Mouse (Mus musculus) CD4-positive, CD25-positive, alpha-beta regulatory T cell, adult 4 months (primary cell): ENCODE measurements around the gene Tom1l1. TPM values are rescaled to one million over a fixed set of nuclear protein-coding genes. Genes with fewer than 3 reads are reported as not detected.

Experiments used
- ATAC-seq: one replicate; pipeline ENCODE4 v1.8.0; 2017
- polyA plus RNA-seq, 2 experiments: library from polyadenylated mRNA; unstranded; fragments of 100-300 nt; shearing (Covaris generic); gene quantifications; one replicate each; pipeline ENCODE4 v1.2.1; 2017

The Tom1l1 gene
- polyA plus RNA-seq, 2 experiments from 2014 or later = 1.7 to 2.1 TPM

DNA sequence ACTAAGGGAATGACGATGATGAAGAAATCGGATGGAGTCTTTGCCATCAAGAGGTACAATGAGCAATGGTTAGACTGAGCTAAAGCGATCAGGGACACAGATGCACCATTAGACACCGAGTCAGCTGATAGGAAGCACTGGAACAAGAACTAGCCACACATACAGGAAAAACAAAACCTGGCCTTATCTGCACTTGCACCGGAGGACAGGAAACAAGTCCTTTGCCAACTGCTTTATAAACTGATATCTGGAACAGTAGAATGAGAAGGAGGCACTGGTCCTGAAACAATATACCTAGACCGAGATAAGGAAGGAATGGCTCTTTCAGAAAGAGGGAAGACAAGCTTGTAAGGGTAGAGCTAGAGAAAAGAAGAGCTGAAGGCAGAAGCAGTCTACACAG is 73.4 kb downstream of the Tom1l1 start:
- no peak for ATAC-seq

GRCm38 (mm10) chr11:90612118-90612517 is 76.0 kb downstream of the Tom1l1 start:
- ATAC-seq = no peak

DNA sequence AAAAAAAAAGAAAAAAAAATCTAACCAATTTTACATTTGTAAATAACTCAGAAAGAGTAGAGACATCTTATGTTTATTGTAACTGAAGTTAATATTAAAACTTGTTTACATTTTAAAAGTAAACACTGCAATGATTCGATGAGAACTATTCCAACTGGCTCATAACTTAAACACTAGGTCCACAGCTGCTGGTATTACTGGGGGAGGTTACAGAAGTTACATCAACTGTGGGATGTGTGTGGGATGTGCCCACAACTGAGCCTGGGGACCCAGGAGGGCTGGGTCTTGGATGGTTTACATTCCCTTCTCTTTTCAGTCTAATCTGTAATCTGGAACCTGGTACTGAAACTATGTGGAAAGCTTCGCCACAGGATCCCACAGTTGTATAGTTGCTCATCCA is 85.1 kb downstream of the Tom1l1 start:
- ATAC-seq = no peak

GRCm38 (mm10) chr11:90595826-90596225 is 92.3 kb downstream of the Tom1l1 start:
- no peak for ATAC-seq

Other genes starting within 250 kb of the Tom1l1 start
- gene Stxbp4, start 50.3 kb downstream of the Tom1l1 start, polyA plus RNA-seq = 1 to 10 TPM; 4.5 to 5.3 TPM
- 10 to 100 TPM; 23.5 to 30.2 TPM for gene Cox11, start 50.2 kb downstream of the Tom1l1 start, polyA plus RNA-seq